Mouse (Mus musculus) cerebellum, adult 2 months (tissue): ENCODE measurements around the gene Src.

ENCODE experiments used
- CTCF ChIP-seq: fragments of 200-500 bp; IDR thresholded peaks from 2 replicates; pipeline ENCODE4 v1.5.1; 2011; ENCODE audit warnings: low read depth, mild to moderate bottlenecking, control low read depth, low read length, moderate library complexity, borderline replicate concordance; ENCODE audit not compliant: insufficient read depth
- POLR2A ChIP-seq: fragments of 200-500 bp; IDR thresholded peaks from 2 replicates; pipeline ENCODE4 v1.6.1; 2011; ENCODE audit warnings: low read length, control low read depth, borderline replicate concordance; ENCODE audit not compliant: insufficient read depth

DNA sequence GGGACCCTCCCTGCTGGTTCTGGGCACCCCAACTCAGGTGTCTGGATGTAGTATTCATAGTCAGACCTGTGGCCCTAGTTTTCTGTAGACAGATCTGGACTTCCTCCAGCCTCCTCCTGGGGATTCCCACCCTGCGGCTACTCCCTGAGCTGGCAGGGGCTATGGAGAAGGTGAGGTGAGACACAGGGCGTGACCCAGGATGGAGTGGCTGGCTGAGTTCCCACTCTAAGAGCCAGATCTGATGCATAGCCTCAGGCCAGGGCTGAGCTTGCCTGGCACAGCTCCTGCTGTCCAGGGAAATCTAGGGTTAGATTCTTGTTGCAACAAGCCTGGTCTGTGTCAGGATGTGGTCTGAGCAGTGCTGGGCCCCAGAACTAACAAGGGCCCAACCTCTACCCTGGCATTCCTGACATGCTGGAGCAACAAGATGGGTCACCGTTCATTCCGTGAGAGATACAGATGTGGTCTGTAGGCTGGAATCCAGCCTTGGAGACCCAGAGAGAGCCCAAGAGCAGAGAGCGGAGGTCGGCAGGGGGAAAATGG lies 7.0 kb upstream of the Src start:
- TF ChIP-seq CTCF (no peak), POLR2A (no peak)
